Mouse (Mus musculus) embryonic facial prominence, embryonic 11.5 days (tissue): ENCODE data around the gene Gtf2ird1. TPM values are rescaled to one million over a fixed set of nuclear protein-coding genes. Genes with fewer than 3 reads are reported as not detected.

Experiments
- ATAC-seq: fragments of 200-750 bp; cut with Nextera tagmentation; replicated peaks from 2 replicates; pipeline ENCODE4 v1.8.0; 2017; ENCODE audit warnings: low read depth; ENCODE audit not compliant: insufficient number of reproducible peaks, low FRiP score, low TSS enrichment
- DNase-seq: peaks from one replicate; pipeline ENCODE4 v3.0.0-alpha.2; 2015; ENCODE audit warnings: low spot score
- H3K27ac ChIP-seq: fragments of 300-500 bp; sonication (generic); replicated peaks from 2 replicates; pipeline ENCODE4 v1.5.1; 2014; ENCODE audit warnings: mild to moderate bottlenecking, low read depth, low read length, control low read depth
- H3K27me3 ChIP-seq: fragments of 300-500 bp; sonication (generic); 2 replicates; pipeline ENCODE4 v1.6.1; 2014; ENCODE audit warnings: mild to moderate bottlenecking, low read length, moderate library complexity, mixed read lengths; ENCODE audit not compliant: control insufficient read depth, insufficient read depth
- H3K36me3 ChIP-seq: fragments of 300-500 bp; sonication (generic); replicated peaks from 2 replicates; pipeline ENCODE4 v1.6.1; 2014; ENCODE audit warnings: low read depth, mild to moderate bottlenecking, low read length, moderate library complexity, mixed read lengths; ENCODE audit not compliant: control insufficient read depth, insufficient read depth
- H3K4me1 ChIP-seq: fragments of 300-500 bp; sonication (generic); 2 replicates; pipeline ENCODE4 v1.6.1; 2014; ENCODE audit warnings: low read length, mixed read lengths; ENCODE audit not compliant: control insufficient read depth, insufficient read depth
- H3K4me2 ChIP-seq: fragments of 300-500 bp; sonication (generic); 2 replicates; pipeline ENCODE4 v1.6.1; 2014; ENCODE audit warnings: low read depth, mild to moderate bottlenecking, control low read depth, low read length, moderate library complexity
- H3K4me3 ChIP-seq: fragments of 300-500 bp; sonication (generic); 2 replicates; pipeline ENCODE4 v1.5.1; 2014; ENCODE audit warnings: low read depth, low read length, control low read depth
- H3K9ac ChIP-seq: fragments of 300-500 bp; sonication (generic); replicated peaks from 2 replicates; pipeline ENCODE4 v1.6.1; 2014; ENCODE audit warnings: mild to moderate bottlenecking, control low read depth, low read length
- H3K9me3 ChIP-seq: fragments of 300-500 bp; sonication (generic); replicated peaks from 2 replicates; pipeline ENCODE4 v1.6.1; 2016; ENCODE audit warnings: mild to moderate bottlenecking, low read length, inconsistent platforms, mixed read lengths; ENCODE audit not compliant: control insufficient read depth
- WGBS: fragments of 180-500 bp; shearing (Covaris S2); extraction: QIAGEN DNeasy Blood & Tissue Kit; methylation state at CpG from one replicate; pipeline ENCODE4 v1.1.7; 2014; 5-methylcytosine and 5-hydroxymethylcytosine counted together
- polyA plus RNA-seq: library from polyadenylated mRNA; unstranded; fragments of >200 nt; fragmentation: Nextera tagmentation; extraction: Ambion mirVana; gene quantifications from 2 replicates; pipeline ENCODE4 v1.2.1, GENCODE M21; 2014

Gene Gtf2ird1
- 99.8 and 104 TPM in 2 replicates for polyA plus RNA-seq

- Histone ChIP-seq H3K4me3 (peak within 1 kb of the TSS; percentile 82), H3K4me2 (peak within 1 kb of the TSS; percentile 86), H3K9me3 (no peaks in the 10 kb centered on the region), H3K27ac (peak within 1 kb of the TSS; percentile 91), H3K9ac (peak within 1 kb of the TSS; percentile 92), H3K36me3 (no peaks in the 10 kb centered on the region), H3K27me3 (no peaks in the 10 kb centered on the region), H3K4me1 (peaks cover 3% of the 10 kb centered on the region; the same call in 1 of the 2 replicates)
- peak; percentile 84 for ATAC-seq
- DNase-seq, result peak; percentile 80
- under 1% methylated on average over 42 of the region's 44 CpGs for WGBS
Measured at GRCm38 (mm10) chr5:134456503-134456962, at the start of gene Gtf2ird1. Gene Gtf2ird1, minus strand, starts transcription at chr5:134456716.

GRCm38 (mm10) chr5:134505810-134506292 is 49.3 kb upstream of the Gtf2ird1 start:
- H3K9me3 ChIP-seq, result no peaks in the 10 kb centered on the region
- peaks cover 9% of the 10 kb centered on the region for H3K36me3 ChIP-seq
- no peak overlapping the region for H3K4me2 ChIP-seq
- WGBS, result 59% methylated on average over 9 of the region's 9 CpGs
- DNase-seq (no peak), ATAC-seq (no peak)
- no peak overlapping the region for H3K9ac ChIP-seq
- no peak overlapping the region for H3K4me3 ChIP-seq
- H3K4me1 ChIP-seq, result no peaks in the 10 kb centered on the region
- no peak overlapping the region for H3K27ac ChIP-seq
- no peaks in the 10 kb centered on the region for H3K27me3 ChIP-seq

GRCm38 (mm10) chr5:134502591-134502990 is 46.1 kb upstream of the Gtf2ird1 start:
- H3K4me3 ChIP-seq, result no peak overlapping the region
- WGBS, result 95% methylated on average over 18 of the region's 18 CpGs
- DNase-seq (no peak), ATAC-seq (no peak)
- H3K9me3 ChIP-seq, result no peaks in the 10 kb centered on the region
- no peak overlapping the region for H3K4me2 ChIP-seq
- peaks cover 9% of the 10 kb centered on the region for H3K36me3 ChIP-seq
- no peak overlapping the region for H3K27ac ChIP-seq
- H3K27me3 ChIP-seq, result no peaks in the 10 kb centered on the region
- no peak overlapping the region for H3K9ac ChIP-seq
- H3K4me1 ChIP-seq, result no peaks in the 10 kb centered on the region

- Histone ChIP-seq H3K4me1 (no peaks in the 10 kb centered on the region), H3K27me3 (no peaks in the 10 kb centered on the region), H3K4me3 (no peak overlapping the region), H3K27ac (no peak overlapping the region), H3K9me3 (no peaks in the 10 kb centered on the region), H3K36me3 (peaks cover 13% of the 10 kb centered on the region), H3K4me2 (no peak overlapping the region), H3K9ac (no peak overlapping the region)
- no peak for ATAC-seq
- WGBS, result 91% methylated on average over 9 of the region's 9 CpGs
- DNase-seq, result no peak
Measured at GRCm38 (mm10) chr5:134501453-134501852, 44.9 kb upstream of the Gtf2ird1 start.

DNA sequence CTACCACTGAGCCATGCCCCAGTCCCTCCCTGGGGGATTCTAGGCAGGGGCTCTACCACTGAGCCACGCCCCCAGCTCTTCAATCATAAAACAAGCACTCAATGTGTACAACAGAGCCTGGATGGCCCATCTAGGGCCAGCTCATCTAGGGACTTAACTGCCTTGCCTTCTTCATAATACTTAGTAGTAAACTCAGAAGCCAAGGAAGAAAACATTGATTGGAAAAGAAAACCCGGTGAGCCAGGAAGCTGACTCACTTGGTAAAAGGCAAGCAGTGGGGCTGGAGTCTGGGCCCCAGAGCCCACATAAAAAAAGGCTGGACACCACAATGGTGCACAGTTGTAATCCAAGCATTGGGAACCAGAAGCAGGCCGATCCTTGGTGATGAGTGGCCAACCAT is 44.2 kb upstream of the Gtf2ird1 start:
- no peak for ATAC-seq
- Histone ChIP-seq H3K4me2 (no peak overlapping the region), H3K9me3 (no peaks in the 10 kb centered on the region), H3K27me3 (no peaks in the 10 kb centered on the region), H3K4me1 (no peaks in the 10 kb centered on the region), H3K36me3 (peaks cover 13% of the 10 kb centered on the region), H3K27ac (no peak overlapping the region), H3K4me3 (no peak overlapping the region), H3K9ac (no peak overlapping the region)
- 92% methylated on average over 3 of the region's 3 CpGs for WGBS
- DNase-seq, result no peak

DNA sequence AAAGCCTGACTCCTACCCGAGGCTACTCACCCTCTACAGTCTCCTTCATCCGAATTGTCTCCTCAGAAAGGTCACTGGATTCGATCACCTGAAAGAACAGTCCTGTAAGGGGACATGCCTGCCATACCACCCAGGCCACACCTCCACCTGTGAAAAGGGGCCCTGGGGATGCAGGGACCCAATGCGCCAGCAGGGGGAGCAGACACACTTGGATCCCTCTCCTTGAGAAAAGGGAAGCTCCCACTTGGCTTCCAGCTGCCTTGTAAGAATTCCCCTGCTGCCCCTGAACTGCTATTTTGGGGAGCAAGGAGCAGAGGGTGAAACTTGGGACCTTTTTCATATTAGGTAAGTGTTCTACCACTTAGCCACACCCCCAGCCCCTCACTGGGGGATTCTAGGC is 43.5 kb upstream of the Gtf2ird1 start:
- H3K4me3 ChIP-seq, result no peak overlapping the region
- DNase-seq (peak; percentile 64), ATAC-seq (no peak)
- no peaks in the 10 kb centered on the region for H3K27me3 ChIP-seq
- no peaks in the 10 kb centered on the region for H3K4me1 ChIP-seq
- H3K4me2 ChIP-seq, result no peak overlapping the region
- no peak overlapping the region for H3K27ac ChIP-seq
- WGBS, result 87% methylated on average over 4 of the region's 4 CpGs
- no peaks in the 10 kb centered on the region for H3K9me3 ChIP-seq
- H3K36me3 ChIP-seq, result peaks cover 13% of the 10 kb centered on the region
- no peak overlapping the region for H3K9ac ChIP-seq

GRCm38 (mm10) chr5:134497026-134497425 is 40.5 kb upstream of the Gtf2ird1 start:
- H3K9ac ChIP-seq, result no peak overlapping the region
- no peaks in the 10 kb centered on the region for H3K9me3 ChIP-seq
- no peak overlapping the region for H3K4me2 ChIP-seq
- DNase-seq, result no peak
- H3K4me1 ChIP-seq, result no peaks in the 10 kb centered on the region
- WGBS, result 93% methylated on average over 5 of the region's 5 CpGs
- H3K27me3 ChIP-seq, result no peaks in the 10 kb centered on the region
- no peak overlapping the region for H3K4me3 ChIP-seq
- peaks cover 10% of the 10 kb centered on the region for H3K36me3 ChIP-seq
- no peak overlapping the region for H3K27ac ChIP-seq
- ATAC-seq, result no peak

DNA sequence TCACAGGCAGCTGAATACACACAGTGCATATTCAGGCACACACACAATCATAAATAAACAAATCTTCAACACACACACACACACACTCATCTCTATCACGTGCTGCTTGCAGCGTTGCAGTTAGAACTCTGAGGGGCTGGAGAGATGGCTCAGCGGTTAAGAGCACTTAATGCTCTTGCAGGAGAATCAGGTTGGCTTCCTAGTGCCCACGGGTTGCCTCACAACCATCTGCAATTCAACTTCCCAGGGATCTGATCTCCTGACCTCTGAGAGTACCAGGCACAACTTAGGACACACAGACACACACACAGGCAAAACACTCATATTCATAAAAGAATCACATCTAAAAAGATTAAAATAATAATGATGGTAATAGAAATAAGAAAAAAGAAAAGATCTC is 39.3 kb upstream of the Gtf2ird1 start:
- no peak overlapping the region for H3K4me3 ChIP-seq
- no peaks in the 10 kb centered on the region for H3K4me1 ChIP-seq
- no peak overlapping the region for H3K9ac ChIP-seq
- no peaks in the 10 kb centered on the region for H3K9me3 ChIP-seq
- DNase-seq, result no peak
- H3K27me3 ChIP-seq, result no peaks in the 10 kb centered on the region
- H3K36me3 ChIP-seq, result peaks cover 10% of the 10 kb centered on the region
- no peak overlapping the region for H3K4me2 ChIP-seq
- no peak overlapping the region for H3K27ac ChIP-seq
- no peak for ATAC-seq
- WGBS, result 91% methylated on average over 4 of the region's 4 CpGs
